Mouse (Mus musculus) kidney, postnatal 0 days (tissue): ENCODE results near the gene Dzip1l. TPM values are rescaled to one million over a fixed set of nuclear protein-coding genes. Genes with fewer than 3 reads are reported as not detected.

Source experiments
- ATAC-seq: fragments of 200-750 bp; cut with Nextera tagmentation; replicated peaks from 2 replicates; pipeline ENCODE4 v1.8.0; 2017; ENCODE audit warnings: low read depth, moderate number of reproducible peaks, moderate TSS enrichment, moderate library complexity; ENCODE audit not compliant: low FRiP score
- DNase-seq: peaks from one replicate; pipeline ENCODE4 v3.0.0-alpha.2; 2016; ENCODE audit warnings: low spot score
- H3K27ac ChIP-seq: fragments of 300-500 bp; sonication (generic); 2 replicates; pipeline ENCODE4 v1.5.1; 2014; ENCODE audit warnings: mild to moderate bottlenecking
- H3K27me3 ChIP-seq: fragments of 300-500 bp; sonication (generic); 2 replicates; pipeline ENCODE4 v1.6.1; 2014; ENCODE audit warnings: low read length, mixed read lengths; ENCODE audit not compliant: insufficient read depth
- H3K36me3 ChIP-seq: fragments of 300-500 bp; sonication (generic); 2 replicates; pipeline ENCODE4 v1.6.1; 2014; ENCODE audit warnings: low read length, mixed read lengths; ENCODE audit not compliant: insufficient read depth
- H3K4me1 ChIP-seq: fragments of 300-500 bp; sonication (generic); replicated peaks from 2 replicates; pipeline ENCODE4 v1.6.1; 2014; ENCODE audit warnings: antibody characterized with exemption, low read length, mixed read lengths; ENCODE audit not compliant: insufficient read depth
- H3K4me2 ChIP-seq: fragments of 300-500 bp; sonication (generic); 2 replicates; pipeline ENCODE4 v1.6.1; 2014; ENCODE audit warnings: mild to moderate bottlenecking, low read length, moderate library complexity, mixed read lengths
- H3K4me3 ChIP-seq: fragments of 300-500 bp; sonication (generic); replicated peaks from 2 replicates; pipeline ENCODE4 v1.5.1; 2014; ENCODE audit warnings: low read depth, low read length
- H3K9ac ChIP-seq: fragments of 300-500 bp; sonication (generic); 2 replicates; pipeline ENCODE4 v1.6.1; 2014; ENCODE audit warnings: low read depth, low read length
- H3K9me3 ChIP-seq: fragments of 300-500 bp; sonication (generic); replicated peaks from 2 replicates; pipeline ENCODE4 v1.6.1; 2016; ENCODE audit warnings: low read length, inconsistent platforms, mixed read lengths
- CTCF ChIP-seq: IDR thresholded peaks from 2 replicates; pipeline ENCODE4 v1.5.1; 2016; ENCODE audit warnings: antibody characterized with exemption, low read depth, mild to moderate bottlenecking, moderate library complexity
- WGBS: fragments of 180-500 bp; shearing (Covaris S2); extraction: QIAGEN DNeasy Blood & Tissue Kit; methylation state at CpG from one replicate; pipeline ENCODE4 v1.1.7; 2014; 5-methylcytosine and 5-hydroxymethylcytosine counted together
- polyA plus RNA-seq: library from polyadenylated mRNA; unstranded; fragments of >200 nt; fragmentation: Nextera tagmentation; extraction: Ambion mirVana; gene quantifications from 2 replicates; pipeline ENCODE4 v1.2.1, GENCODE M21; 2015

The Dzip1l gene
- polyA plus RNA-seq, 1 experiment from 2014 or later = 17.3 TPM

DNA sequence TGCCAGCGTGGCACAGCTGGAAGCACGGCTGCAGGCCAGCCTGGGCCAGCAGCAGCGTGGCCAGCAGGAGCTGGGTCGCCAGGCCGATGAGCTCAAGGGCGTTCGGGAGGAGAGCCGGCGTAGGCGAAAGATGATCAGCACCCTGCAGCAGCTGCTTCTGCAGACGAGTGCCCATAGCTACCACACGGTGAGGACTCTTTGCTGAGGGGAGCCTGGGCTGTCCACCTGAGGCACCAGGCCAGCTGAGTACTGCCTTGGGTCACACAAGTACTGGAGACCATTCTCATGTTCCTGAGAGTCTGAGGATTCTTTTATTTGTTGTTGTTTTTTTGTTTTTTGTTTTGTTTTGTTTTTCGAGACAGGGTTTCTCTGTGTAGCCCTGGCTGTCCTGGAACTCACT, 8.4 kb downstream of the Dzip1l start:
- Histone ChIP-seq H3K27me3 (no peaks in the 10 kb centered on the region), H3K36me3 (peaks cover 20% of the 10 kb centered on the region; the same call in 1 of the 2 replicates), H3K4me3 (no peak overlapping the region), H3K27ac (no peak overlapping the region), H3K4me2 (no peak overlapping the region), H3K9ac (no peak overlapping the region), H3K9me3 (no peaks in the 10 kb centered on the region), H3K4me1 (no peaks in the 10 kb centered on the region)
- WGBS = 91% methylated on average over 13 of the region's 13 CpGs
- DNase-seq (no peak), ATAC-seq (no peak)
- no peak for TF ChIP-seq CTCF

DNA sequence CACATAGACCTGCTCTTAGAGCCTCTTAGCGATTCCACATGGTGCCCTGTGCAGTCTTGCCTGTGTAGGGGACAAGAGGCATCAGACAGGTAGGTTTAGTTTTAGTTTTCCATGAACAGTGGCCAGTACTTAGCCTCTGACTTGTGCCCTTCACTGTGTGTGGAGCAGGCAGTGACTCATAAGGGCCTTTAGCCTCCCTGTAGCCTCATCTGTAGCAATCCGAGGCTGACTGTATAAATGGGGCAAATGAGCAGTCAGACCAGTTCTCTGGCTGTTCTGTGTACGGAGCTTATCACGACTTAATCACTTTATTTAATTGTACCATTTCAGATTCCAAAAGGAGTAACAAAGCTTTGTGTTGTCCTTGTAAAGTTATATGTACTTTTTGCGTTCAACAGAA, 10.7 kb downstream of the Dzip1l start:
- H3K4me3 ChIP-seq = no peak overlapping the region
- no peak overlapping the region for H3K9ac ChIP-seq
- no peak for ATAC-seq
- TF ChIP-seq CTCF = no peak
- H3K27me3 ChIP-seq = no peaks in the 10 kb centered on the region
- no peak overlapping the region for H3K4me2 ChIP-seq
- 85% methylated on average over 5 of the region's 5 CpGs for WGBS
- H3K27ac ChIP-seq = no peak overlapping the region
- H3K9me3 ChIP-seq = no peaks in the 10 kb centered on the region
- peaks cover 23% of the 10 kb centered on the region; the same call in 1 of the 2 replicates for H3K36me3 ChIP-seq
- no peak for DNase-seq
- no peaks in the 10 kb centered on the region for H3K4me1 ChIP-seq

DNA sequence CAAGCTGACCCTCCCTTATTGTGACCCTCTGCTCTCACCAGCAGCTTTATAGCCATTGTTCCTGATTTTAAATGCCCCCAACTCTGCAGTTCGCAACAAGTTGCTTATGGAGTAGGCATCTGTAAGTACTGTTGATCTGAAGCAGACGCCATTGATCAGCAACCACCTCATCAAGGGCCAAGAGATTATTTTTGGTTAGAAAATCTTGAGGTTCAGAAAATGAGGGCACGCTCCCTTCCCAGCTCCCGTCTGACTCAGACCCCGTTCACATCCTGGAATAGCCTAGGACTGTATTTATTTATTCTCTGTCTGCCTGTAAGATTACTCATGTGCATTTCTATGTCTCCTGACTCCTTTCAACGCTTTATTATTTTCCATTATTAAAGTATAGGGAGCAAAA, 16.1 kb downstream of the Dzip1l start:
- H3K4me2 ChIP-seq = no peak overlapping the region
- no peak for ATAC-seq
- H3K9me3 ChIP-seq = no peaks in the 10 kb centered on the region
- no peak for DNase-seq
- no peak overlapping the region for H3K9ac ChIP-seq
- peaks cover 43% of the 10 kb centered on the region for H3K36me3 ChIP-seq
- no peak overlapping the region for H3K27ac ChIP-seq
- no peaks in the 10 kb centered on the region for H3K27me3 ChIP-seq
- WGBS = 91% methylated on average over 6 of the region's 6 CpGs
- no peak overlapping the region for H3K4me3 ChIP-seq
- no peak for TF ChIP-seq CTCF
- H3K4me1 ChIP-seq = no peaks in the 10 kb centered on the region

DNA sequence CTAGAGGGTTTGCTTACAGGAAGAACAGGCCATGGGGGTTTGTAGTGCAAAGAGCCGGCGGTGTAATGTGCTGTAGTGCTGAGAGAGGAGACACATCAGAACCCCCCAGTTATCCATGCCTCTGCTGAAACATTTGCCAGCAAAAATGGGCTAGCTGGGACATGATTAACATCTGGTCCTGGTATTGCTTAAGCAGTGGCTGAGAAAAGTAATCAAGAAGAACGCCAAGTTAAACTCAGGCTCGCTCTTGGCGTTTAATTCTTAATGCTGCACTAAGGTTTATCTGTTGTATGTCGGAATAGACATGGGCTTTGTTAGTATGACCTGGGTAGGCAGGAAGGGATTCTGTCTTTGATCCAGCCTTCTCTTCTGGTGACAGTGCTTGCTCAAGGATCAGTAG, 16.8 kb downstream of the Dzip1l start:
- no peaks in the 10 kb centered on the region for H3K9me3 ChIP-seq
- no peak overlapping the region for H3K4me3 ChIP-seq
- H3K27me3 ChIP-seq = no peaks in the 10 kb centered on the region
- ATAC-seq (no peak), DNase-seq (no peak)
- 92% methylated on average over 6 of the region's 6 CpGs for WGBS
- no peak overlapping the region for H3K4me2 ChIP-seq
- no peak for TF ChIP-seq CTCF
- H3K36me3 ChIP-seq = peaks cover 50% of the 10 kb centered on the region
- H3K9ac ChIP-seq = no peak overlapping the region
- no peaks in the 10 kb centered on the region for H3K4me1 ChIP-seq
- H3K27ac ChIP-seq = no peak overlapping the region

DNA sequence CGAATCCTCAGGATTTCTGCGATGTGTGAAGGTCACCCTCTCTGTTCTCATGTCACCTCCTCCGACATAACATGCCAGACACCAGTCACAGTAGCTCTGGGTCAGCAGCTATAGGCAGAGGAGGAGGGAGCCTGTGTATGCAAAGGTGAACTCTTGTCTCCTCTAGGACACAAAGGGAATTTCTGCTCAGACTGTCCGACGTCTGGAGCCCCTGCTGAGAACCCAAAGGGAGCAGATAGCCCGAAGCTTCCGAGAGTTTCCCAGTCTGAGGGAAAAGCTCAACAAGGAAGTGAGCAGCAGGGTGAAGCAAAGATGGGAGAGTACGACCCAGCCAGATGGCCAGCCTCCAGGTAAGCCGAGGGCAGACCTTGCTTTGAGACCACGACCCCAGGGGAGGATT, 31.5 kb downstream of the Dzip1l start:
- TF ChIP-seq CTCF = no peak
- no peak for ATAC-seq
- Histone ChIP-seq H3K4me2 (no peak overlapping the region), H3K4me3 (no peak overlapping the region), H3K9me3 (no peaks in the 10 kb centered on the region), H3K9ac (no peak overlapping the region), H3K27ac (no peak overlapping the region), H3K4me1 (no peaks in the 10 kb centered on the region), H3K36me3 (peaks cover 33% of the 10 kb centered on the region), H3K27me3 (no peaks in the 10 kb centered on the region)
- WGBS = 77% methylated on average over 10 of the region's 10 CpGs
- DNase-seq = no peak

DNA sequence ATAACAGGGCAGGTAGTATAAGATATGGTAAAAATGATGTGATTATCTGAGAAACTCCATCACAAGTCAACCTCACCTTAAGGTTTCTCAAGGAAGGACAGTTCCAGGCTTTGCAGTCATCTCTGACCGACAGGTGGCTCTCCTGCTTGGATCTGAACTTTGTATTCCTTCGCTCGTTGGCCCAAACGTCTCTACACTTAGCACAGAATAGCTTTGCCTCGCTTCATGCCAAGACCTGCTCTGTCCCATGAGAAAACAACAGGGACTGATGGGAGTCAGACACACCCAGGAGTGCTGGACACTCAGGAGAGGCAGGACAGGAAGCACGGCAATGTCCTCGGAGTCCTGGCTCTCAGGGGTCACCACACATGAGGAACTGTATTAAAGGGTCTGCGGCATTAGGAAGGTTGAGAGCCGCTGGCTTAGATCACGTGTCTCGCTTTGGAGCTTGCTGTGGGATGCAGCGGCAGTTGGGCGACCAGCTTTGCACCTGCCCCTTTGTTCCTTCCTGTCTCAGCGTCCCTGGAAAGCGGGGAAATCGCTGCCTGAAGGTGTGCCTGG, 32.4 kb downstream of the Dzip1l start:
- H3K4me1 ChIP-seq = no peaks in the 10 kb centered on the region
- H3K27me3 ChIP-seq = no peaks in the 10 kb centered on the region
- no peaks in the 10 kb centered on the region for H3K9me3 ChIP-seq
- peak overlapping the region; percentile 50; the same call in 1 of the 2 replicates for H3K27ac ChIP-seq
- H3K36me3 ChIP-seq = peaks cover 28% of the 10 kb centered on the region
- ATAC-seq = no peak
- H3K9ac ChIP-seq = no peak overlapping the region
- TF ChIP-seq CTCF = peak; percentile 23; the same call in 1 of the 2 replicates
- DNase-seq = no peak
- WGBS = 54% methylated on average over 16 of the region's 16 CpGs
- no peak overlapping the region for H3K4me2 ChIP-seq
- H3K4me3 ChIP-seq = no peak overlapping the region

DNA sequence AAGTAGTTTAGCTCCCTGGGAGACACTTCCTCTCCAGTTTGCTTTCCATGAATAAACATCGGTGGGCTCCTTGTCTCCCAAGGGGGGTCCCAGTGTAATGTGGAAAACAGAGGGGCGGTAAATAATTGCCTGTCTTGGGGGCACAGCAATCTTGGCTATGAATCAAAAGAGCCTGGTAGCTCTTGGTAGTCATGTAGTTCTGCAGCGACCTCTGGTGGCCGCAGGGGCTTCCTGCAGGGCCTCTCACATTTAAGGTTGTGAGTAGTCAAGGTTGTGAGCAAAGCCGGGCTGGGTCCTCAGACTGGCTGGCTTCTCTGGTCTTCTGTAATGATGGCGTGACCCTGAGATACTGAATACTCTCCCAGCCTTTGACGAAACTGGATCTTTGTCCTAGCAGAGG, 33.1 kb downstream of the Dzip1l start:
- peak; percentile 76 for DNase-seq
- H3K27ac ChIP-seq = no peak overlapping the region
- H3K9me3 ChIP-seq = no peaks in the 10 kb centered on the region
- peaks cover 30% of the 10 kb centered on the region for H3K36me3 ChIP-seq
- H3K4me2 ChIP-seq = no peak overlapping the region
- peak; percentile 84 for TF ChIP-seq CTCF
- no peaks in the 10 kb centered on the region for H3K27me3 ChIP-seq
- no peaks in the 10 kb centered on the region for H3K4me1 ChIP-seq
- no peak overlapping the region for H3K9ac ChIP-seq
- WGBS = 28% methylated on average over 7 of the region's 7 CpGs
- no peak overlapping the region for H3K4me3 ChIP-seq
- peak; percentile 12; the same call in 1 of the 2 replicates for ATAC-seq
